Mouse (Mus musculus) olfactory bulb, adult 2 months (tissue): ENCODE measurements at regions not wholly inside any gene's neighbourhood (a gene's known extent, or its start where the extent isn't known, plus 50 kb on each side); places are given as distances from the start of the nearest gene placed in this dataset.

Experiments
- CTCF ChIP-seq: fragments of 200-500 bp; IDR thresholded peaks from 2 replicates; pipeline ENCODE4 v1.5.1; 2012; ENCODE audit warnings: low read depth, mild to moderate bottlenecking, low read length, moderate library complexity; ENCODE audit not compliant: insufficient read depth
- POLR2A ChIP-seq: fragments of 200-500 bp; IDR thresholded peaks from 2 replicates; pipeline ENCODE4 v1.6.1; 2012; ENCODE audit warnings: mild to moderate bottlenecking, low read depth, low read length, moderate library complexity; ENCODE audit not compliant: insufficient read depth

DNA sequence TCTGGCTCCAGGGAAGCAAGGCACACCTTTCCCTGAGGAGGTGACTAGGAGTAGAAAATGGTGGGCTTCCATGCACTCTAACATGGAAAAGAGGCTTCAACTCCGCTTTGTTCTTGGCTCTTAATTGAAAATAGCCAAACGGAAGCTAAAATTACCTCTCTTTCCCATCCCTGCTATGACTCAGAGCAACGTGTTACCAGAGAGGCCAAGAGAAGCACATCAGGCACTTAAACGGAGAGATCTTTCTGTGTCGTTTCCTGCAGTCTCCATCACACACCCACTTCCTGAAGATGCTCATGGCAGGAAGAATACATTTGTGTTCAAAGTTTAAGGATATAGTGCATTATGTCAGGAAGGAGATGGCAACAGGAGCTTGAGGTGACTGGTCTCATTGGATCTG is 159.3 kb downstream of the Cysltr2 start:
- TF ChIP-seq CTCF = no peak
- no peak for TF ChIP-seq POLR2A
